Mouse (Mus musculus) CD4-positive, CD25-positive, alpha-beta regulatory T cell, adult 4 months (primary cell): ENCODE data around the gene Kmt2d. TPM values are rescaled to one million over a fixed set of nuclear protein-coding genes. Genes with fewer than 3 reads are reported as not detected.

Source experiments
- ATAC-seq: one replicate; pipeline ENCODE4 v1.8.0; 2017
- polyA plus RNA-seq, 2 experiments: library from polyadenylated mRNA; unstranded; fragments of 100-300 nt; shearing (Covaris generic); gene quantifications; one replicate each; pipeline ENCODE4 v1.2.1; 2017

The Kmt2d gene
- polyA plus RNA-seq, 2 experiments from 2014 or later: 30.9 to 38.6 TPM

- ATAC-seq: no peak
These were observed 15.8 kb upstream of the Kmt2d start for GRCm38 (mm10) chr15:98886667-98887387.

GRCm38 (mm10) chr15:98884106-98884505 lies 13.1 kb upstream of the Kmt2d start:
- ATAC-seq: no peak

GRCm38 (mm10) chr15:98883661-98884060 lies 12.7 kb upstream of the Kmt2d start:
- no peak for ATAC-seq

- no peak for ATAC-seq
These were observed 10.6 kb upstream of the Kmt2d start for GRCm38 (mm10) chr15:98881656-98882008.

GRCm38 (mm10) chr15:98880978-98881655 lies 10.1 kb upstream of the Kmt2d start:
- ATAC-seq: peak; percentile 85

GRCm38 (mm10) chr15:98877331-98877730 lies 6.3 kb upstream of the Kmt2d start:
- no peak for ATAC-seq

- peak; percentile 66 for ATAC-seq
These were observed 1.2 kb upstream of the Kmt2d start for GRCm38 (mm10) chr15:98871916-98872888.

GRCm38 (mm10) chr15:98870179-98871069 lies 580 bp downstream of the Kmt2d start:
- ATAC-seq: no peak

GRCm38 (mm10) chr15:98869342-98870178 lies 1.4 kb downstream of the Kmt2d start:
- peak; percentile 23 for ATAC-seq

GRCm38 (mm10) chr15:98868346-98869063 lies 2.5 kb downstream of the Kmt2d start:
- no peak for ATAC-seq

- peak; percentile 72 for ATAC-seq
These were observed 3.7 kb downstream of the Kmt2d start for GRCm38 (mm10) chr15:98867321-98867720.

- no peak for ATAC-seq
These were observed 4.5 kb downstream of the Kmt2d start for GRCm38 (mm10) chr15:98866501-98866900.

GRCm38 (mm10) chr15:98865771-98866170 lies 5.2 kb downstream of the Kmt2d start:
- ATAC-seq: no peak

GRCm38 (mm10) chr15:98864951-98865350 lies 6.1 kb downstream of the Kmt2d start:
- ATAC-seq: no peak

- no peak for ATAC-seq
These were observed 7.5 kb downstream of the Kmt2d start for GRCm38 (mm10) chr15:98863451-98863958.

GRCm38 (mm10) chr15:98861701-98862410 lies 9.1 kb downstream of the Kmt2d start:
- no peak for ATAC-seq

GRCm38 (mm10) chr15:98860921-98861320 lies 10.1 kb downstream of the Kmt2d start:
- no peak for ATAC-seq

GRCm38 (mm10) chr15:98859319-98860043 lies 11.5 kb downstream of the Kmt2d start:
- ATAC-seq: no peak

- no peak for ATAC-seq
These were observed 16.8 kb downstream of the Kmt2d start for GRCm38 (mm10) chr15:98854214-98854613.
